Mouse (Mus musculus): ENCODE data around the gene Tmem100. TPM values are rescaled to one million over a fixed set of nuclear protein-coding genes. Genes with fewer than 3 reads are reported as not detected.

The Tmem100 gene
- polyA plus RNA-seq, 1 experiment from 2014 or later: 6.6 TPM

DNA sequence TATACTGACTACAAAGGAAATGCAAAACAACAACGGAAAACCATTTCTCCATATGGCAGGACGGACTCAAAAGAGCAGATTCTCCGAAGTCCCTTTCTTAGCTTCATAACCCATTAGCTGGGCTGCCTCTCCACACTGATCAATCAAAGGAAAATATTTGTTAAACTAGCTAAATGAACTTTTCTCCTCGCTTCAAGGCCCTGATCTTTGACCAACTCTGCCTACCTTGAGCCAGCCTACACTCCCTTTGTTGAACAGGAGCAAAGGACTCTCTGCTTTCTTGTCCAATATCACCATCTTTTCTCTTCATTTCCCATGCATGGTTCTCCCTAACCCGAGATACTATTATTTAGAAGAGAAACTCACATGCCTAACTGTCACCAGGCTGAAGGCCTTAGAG is 34.6 kb upstream of the Tmem100 start:
- Histone ChIP-seq H3K36me3 (ENCODE audit: control insufficient read depth, insufficient read depth, low read length) (no peaks in the 10 kb centered on the region), H3K9me3 (ENCODE audit: control insufficient read depth, low read length) (no peaks in the 10 kb centered on the region), H3K9ac (ENCODE audit: low read depth, low read length) (no peak overlapping the region), H3K27ac (ENCODE audit: low read depth, low read length) (no peak overlapping the region), H3K4me2 (replicated peaks; ENCODE audit: low read depth, low read length) (no peak overlapping the region), H3K27me3 (ENCODE audit: control insufficient read depth, insufficient read depth, low read length) (no peaks in the 10 kb centered on the region), H3K4me1 (replicated peaks; ENCODE audit: control insufficient read depth, insufficient read depth, low read length) (no peaks in the 10 kb centered on the region), H3K4me3 (ENCODE audit: low read depth, low read length) (no peak overlapping the region)
- ATAC-seq (ENCODE audit: low FRiP score) (no peak), DNase-seq (ENCODE audit: low spot score) (no peak)
- WGBS: 83% methylated on average over 5 of the region's 5 CpGs

DNA sequence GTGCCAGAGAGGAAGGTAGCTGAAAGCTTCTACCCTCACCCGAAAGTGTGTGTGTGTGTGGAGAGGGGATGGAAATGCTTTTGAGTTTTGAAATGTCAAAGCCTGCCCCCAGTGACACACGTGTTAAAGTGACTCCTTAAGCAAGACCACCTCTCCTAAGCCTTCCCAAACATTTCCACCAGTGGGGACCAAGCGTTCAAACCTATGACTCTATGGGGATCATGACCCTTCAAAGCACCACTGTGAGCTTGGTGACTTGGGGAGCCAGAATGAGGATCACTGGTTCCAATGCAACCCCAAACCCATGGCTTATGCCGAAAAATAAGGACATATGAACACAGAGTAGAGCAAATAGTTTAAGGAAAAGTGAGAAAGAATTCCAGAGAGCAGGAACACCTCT is 33.7 kb upstream of the Tmem100 start:
- DNase-seq (ENCODE audit: low spot score) (no peak), ATAC-seq (ENCODE audit: low FRiP score) (no peak)
- Histone ChIP-seq H3K27me3 (ENCODE audit: control insufficient read depth, insufficient read depth, low read length) (no peaks in the 10 kb centered on the region), H3K4me3 (ENCODE audit: low read depth, low read length) (no peak overlapping the region), H3K4me2 (replicated peaks; ENCODE audit: low read depth, low read length) (no peak overlapping the region), H3K4me1 (replicated peaks; ENCODE audit: control insufficient read depth, insufficient read depth, low read length) (no peaks in the 10 kb centered on the region), H3K36me3 (ENCODE audit: control insufficient read depth, insufficient read depth, low read length) (no peaks in the 10 kb centered on the region), H3K27ac (ENCODE audit: low read depth, low read length) (no peak overlapping the region), H3K9me3 (ENCODE audit: control insufficient read depth, low read length) (no peaks in the 10 kb centered on the region), H3K9ac (ENCODE audit: low read depth, low read length) (no peak overlapping the region)
- WGBS: 85% methylated on average over 4 of the region's 4 CpGs

DNA sequence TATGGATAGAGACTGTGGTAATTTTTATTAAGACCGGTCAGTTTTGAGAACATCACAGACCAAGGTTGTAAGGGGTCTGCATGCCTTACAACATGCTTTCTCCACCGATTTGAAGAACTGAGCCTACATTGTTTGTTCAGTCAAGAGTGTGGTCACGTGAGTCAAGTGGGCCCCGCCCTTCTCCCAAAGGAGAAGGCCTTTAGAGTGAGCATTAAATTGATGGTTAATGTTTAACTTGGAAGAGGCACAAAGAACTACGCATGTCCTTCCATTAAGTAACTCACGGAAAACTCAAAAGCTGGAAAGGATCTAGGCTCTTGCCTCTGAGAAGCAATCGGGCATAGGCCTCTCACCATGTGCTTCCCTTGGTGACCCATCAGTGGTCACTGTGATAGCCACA is 33.3 kb upstream of the Tmem100 start:
- H3K27ac ChIP-seq (ENCODE audit: low read depth, low read length): no peak overlapping the region
- H3K4me3 ChIP-seq (ENCODE audit: low read depth, low read length): no peak overlapping the region
- no peaks in the 10 kb centered on the region for H3K9me3 ChIP-seq (ENCODE audit: control insufficient read depth, low read length)
- DNase-seq (ENCODE audit: low spot score): no peak
- ATAC-seq (ENCODE audit: low FRiP score): no peak
- no peaks in the 10 kb centered on the region for H3K36me3 ChIP-seq (ENCODE audit: control insufficient read depth, insufficient read depth, low read length)
- H3K27me3 ChIP-seq (ENCODE audit: control insufficient read depth, insufficient read depth, low read length): no peaks in the 10 kb centered on the region
- 87% methylated on average over 7 of the region's 7 CpGs for WGBS
- H3K4me2 ChIP-seq (replicated peaks; ENCODE audit: low read depth, low read length): no peak overlapping the region
- no peaks in the 10 kb centered on the region for H3K4me1 ChIP-seq (replicated peaks; ENCODE audit: control insufficient read depth, insufficient read depth, low read length)
- H3K9ac ChIP-seq (ENCODE audit: low read depth, low read length): no peak overlapping the region

DNA sequence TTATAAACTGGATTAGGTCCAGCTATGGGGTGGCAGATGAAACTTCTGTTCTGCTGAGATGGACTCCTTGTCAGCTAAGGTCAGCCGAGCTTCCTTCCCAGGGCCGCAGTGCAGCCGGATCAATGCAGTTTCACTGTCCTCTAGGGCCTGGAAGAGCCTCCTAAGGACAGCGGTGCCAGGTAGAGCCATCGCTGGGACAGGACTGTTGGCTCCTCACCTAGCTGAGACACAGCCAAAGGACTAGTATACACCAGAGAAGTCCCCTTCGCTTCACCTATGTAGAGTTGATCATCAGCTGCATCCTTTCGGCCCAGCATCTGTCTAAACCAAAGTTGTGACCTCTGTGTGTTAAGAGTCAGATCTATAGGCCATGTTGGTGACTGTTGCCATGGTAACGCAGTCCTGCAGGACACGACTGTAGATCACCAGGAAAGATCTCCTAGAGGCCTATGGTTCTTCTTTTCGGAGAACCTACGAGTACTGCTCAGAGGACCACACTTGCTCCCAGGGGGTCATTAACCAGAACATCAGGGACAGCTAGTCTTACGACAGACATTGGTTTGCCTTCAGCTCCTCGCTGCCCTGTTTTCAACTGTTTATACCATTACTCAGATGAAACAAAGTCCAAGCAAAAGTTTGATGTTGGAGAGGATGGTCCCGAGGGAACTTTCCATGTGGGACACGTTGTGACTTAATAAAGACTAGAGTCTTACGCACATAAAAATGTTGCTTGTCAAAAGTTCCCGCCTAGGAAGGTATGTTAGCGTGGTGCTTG is 31.0 kb upstream of the Tmem100 start:
- no peak overlapping the region for H3K9ac ChIP-seq (ENCODE audit: low read depth, low read length)
- no peak overlapping the region for H3K4me3 ChIP-seq (ENCODE audit: low read depth, low read length)
- H3K9me3 ChIP-seq (ENCODE audit: control insufficient read depth, low read length): no peaks in the 10 kb centered on the region
- WGBS: 92% methylated on average over 18 of the region's 18 CpGs
- DNase-seq (ENCODE audit: low spot score) (no peak), ATAC-seq (ENCODE audit: low FRiP score) (no peak)
- no peaks in the 10 kb centered on the region for H3K27me3 ChIP-seq (ENCODE audit: control insufficient read depth, insufficient read depth, low read length)
- H3K36me3 ChIP-seq (ENCODE audit: control insufficient read depth, insufficient read depth, low read length): no peaks in the 10 kb centered on the region
- H3K4me2 ChIP-seq (replicated peaks; ENCODE audit: low read depth, low read length): no peak overlapping the region
- no peaks in the 10 kb centered on the region for H3K4me1 ChIP-seq (replicated peaks; ENCODE audit: control insufficient read depth, insufficient read depth, low read length)
- no peak overlapping the region for H3K27ac ChIP-seq (ENCODE audit: low read depth, low read length)

DNA sequence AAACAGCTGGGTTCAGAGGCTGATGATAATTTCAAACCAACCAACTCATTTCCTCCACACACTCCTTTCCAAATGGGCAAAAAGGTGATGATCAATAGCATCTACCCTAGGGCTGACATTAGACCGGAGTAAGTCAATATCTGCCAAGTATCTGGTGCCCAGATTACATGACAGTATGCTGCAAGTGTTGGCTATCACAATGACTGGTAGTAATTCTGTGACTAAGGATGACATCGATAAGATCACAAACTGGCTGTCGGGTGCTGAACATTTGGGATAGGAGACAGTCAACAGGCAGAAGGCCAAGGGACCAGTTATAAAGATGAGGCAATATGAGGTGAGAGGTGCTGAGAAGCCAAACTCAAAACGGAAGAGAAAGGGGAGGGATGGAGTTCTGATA is 29.5 kb upstream of the Tmem100 start:
- DNase-seq (ENCODE audit: low spot score) (no peak), ATAC-seq (ENCODE audit: low FRiP score) (no peak)
- WGBS: 94% methylated on average over 4 of the region's 4 CpGs
- no peaks in the 10 kb centered on the region for H3K27me3 ChIP-seq (ENCODE audit: control insufficient read depth, insufficient read depth, low read length)
- H3K4me2 ChIP-seq (replicated peaks; ENCODE audit: low read depth, low read length): no peak overlapping the region
- no peak overlapping the region for H3K9ac ChIP-seq (ENCODE audit: low read depth, low read length)
- no peaks in the 10 kb centered on the region for H3K4me1 ChIP-seq (replicated peaks; ENCODE audit: control insufficient read depth, insufficient read depth, low read length)
- no peak overlapping the region for H3K4me3 ChIP-seq (ENCODE audit: low read depth, low read length)
- no peak overlapping the region for H3K27ac ChIP-seq (ENCODE audit: low read depth, low read length)
- H3K36me3 ChIP-seq (ENCODE audit: control insufficient read depth, insufficient read depth, low read length): no peaks in the 10 kb centered on the region
- H3K9me3 ChIP-seq (ENCODE audit: control insufficient read depth, low read length): no peaks in the 10 kb centered on the region

DNA sequence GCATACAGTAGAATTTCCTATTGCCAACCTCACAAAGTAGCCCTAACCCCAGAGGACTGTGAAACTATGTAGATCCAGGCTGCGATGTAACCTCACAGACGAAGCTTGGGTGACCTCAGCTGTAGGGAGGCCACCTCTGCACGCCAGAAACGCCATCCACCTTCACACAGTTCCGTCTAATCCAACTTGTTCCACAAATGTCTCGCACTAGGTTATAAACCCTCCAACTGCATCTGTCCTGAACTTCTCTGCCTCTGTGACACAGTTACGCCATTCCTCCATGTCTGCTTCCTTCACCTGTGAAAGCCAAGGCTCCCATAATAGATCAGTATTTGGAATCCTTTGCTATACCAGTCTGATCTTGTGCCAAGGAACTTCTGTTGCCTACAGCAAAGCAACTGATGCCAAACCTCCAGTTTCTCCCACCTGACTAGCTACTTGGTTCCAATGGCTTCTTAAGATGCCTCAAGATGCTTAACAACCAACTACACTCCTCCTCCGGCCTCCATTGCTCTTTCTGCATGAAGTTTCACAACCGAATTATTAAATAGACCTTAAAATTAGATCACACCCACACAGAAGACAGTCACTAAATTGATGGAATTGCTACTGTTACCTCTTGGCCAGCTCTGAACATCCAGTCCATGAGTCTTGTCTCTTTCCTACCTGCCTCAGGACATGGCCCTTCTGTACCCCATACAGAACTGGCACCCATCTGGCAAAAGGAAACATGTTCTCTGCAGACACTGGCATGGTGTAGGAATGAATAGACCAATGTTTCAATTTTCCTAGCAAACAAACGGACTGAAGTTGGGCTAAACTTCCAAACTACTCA is 28.5 kb upstream of the Tmem100 start:
- H3K4me2 ChIP-seq (replicated peaks; ENCODE audit: low read depth, low read length): no peak overlapping the region; the same call in 1 of the 2 replicates
- DNase-seq (ENCODE audit: low spot score) (no peak), ATAC-seq (ENCODE audit: low FRiP score) (no peak)
- H3K4me3 ChIP-seq (ENCODE audit: low read depth, low read length): peak overlapping the region; percentile 37; the same call in 1 of the 2 replicates
- H3K9me3 ChIP-seq (ENCODE audit: control insufficient read depth, low read length): no peaks in the 10 kb centered on the region
- H3K27ac ChIP-seq (ENCODE audit: low read depth, low read length): no peak overlapping the region
- no peaks in the 10 kb centered on the region for H3K27me3 ChIP-seq (ENCODE audit: control insufficient read depth, insufficient read depth, low read length)
- no peak overlapping the region for H3K9ac ChIP-seq (ENCODE audit: low read depth, low read length)
- 83% methylated on average over 10 of the region's 10 CpGs for WGBS
- H3K36me3 ChIP-seq (ENCODE audit: control insufficient read depth, insufficient read depth, low read length): no peaks in the 10 kb centered on the region
- no peaks in the 10 kb centered on the region for H3K4me1 ChIP-seq (replicated peaks; ENCODE audit: control insufficient read depth, insufficient read depth, low read length)

DNA sequence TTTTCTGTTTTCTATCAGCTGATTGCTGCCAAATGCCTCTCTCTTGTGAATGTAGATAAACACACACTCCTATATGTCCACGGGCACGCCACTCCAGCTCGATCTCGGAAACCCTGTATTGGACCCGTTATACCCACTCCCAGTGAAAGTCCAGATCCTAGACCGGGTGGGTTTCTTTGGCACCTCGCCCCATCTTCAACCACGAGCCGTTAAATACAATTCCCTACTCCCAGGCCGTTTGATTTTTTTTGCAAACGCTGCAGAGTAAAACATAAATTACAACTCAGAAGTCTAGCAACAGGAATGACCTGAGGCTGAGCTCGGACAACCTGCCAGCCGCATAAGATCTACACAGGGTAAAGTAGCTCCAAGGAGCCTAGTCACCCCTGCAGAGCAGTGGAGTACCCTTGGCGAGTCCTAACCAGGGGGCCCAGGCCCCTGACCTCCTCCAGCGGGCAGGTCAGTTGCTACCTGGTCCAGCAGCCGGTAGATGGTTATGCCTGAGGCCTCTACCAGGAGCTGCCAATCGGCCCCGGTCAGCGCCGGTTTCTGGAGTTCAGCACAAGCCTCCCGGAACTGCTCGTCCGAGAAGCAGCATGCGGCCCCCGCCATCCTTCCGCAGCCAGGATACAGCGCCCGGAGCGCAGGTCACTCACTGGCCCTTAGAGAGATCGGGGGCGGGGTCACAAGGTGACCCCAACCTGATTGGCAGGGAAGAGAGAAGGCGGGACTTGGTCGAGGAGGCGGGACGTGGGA is 27.7 kb upstream of the Tmem100 start, which contains the start of gene Pctp:
TSS of gene Pctp (minus strand) at position 664 of the 756 bp plus-strand sequence.
- WGBS: 15% methylated on average over 35 of the region's 35 CpGs
- Histone ChIP-seq H3K36me3 (ENCODE audit: control insufficient read depth, insufficient read depth, low read length) (no peaks in the 10 kb centered on the region), H3K4me2 (replicated peaks; ENCODE audit: low read depth, low read length) (peak within 1 kb of the TSS; percentile 81), H3K9ac (ENCODE audit: low read depth, low read length) (peak within 1 kb of the TSS; percentile 50), H3K4me1 (replicated peaks; ENCODE audit: control insufficient read depth, insufficient read depth, low read length) (no peaks in the 10 kb centered on the region), H3K9me3 (ENCODE audit: control insufficient read depth, low read length) (no peaks in the 10 kb centered on the region), H3K4me3 (ENCODE audit: low read depth, low read length) (peak within 1 kb of the TSS; percentile 37), H3K27ac (ENCODE audit: low read depth, low read length) (no peak within 1 kb of the TSS), H3K27me3 (ENCODE audit: control insufficient read depth, insufficient read depth, low read length) (no peaks in the 10 kb centered on the region)
- peak; percentile 85 for DNase-seq (ENCODE audit: low spot score)
- peak; percentile 96 for ATAC-seq (ENCODE audit: low FRiP score)

DNA sequence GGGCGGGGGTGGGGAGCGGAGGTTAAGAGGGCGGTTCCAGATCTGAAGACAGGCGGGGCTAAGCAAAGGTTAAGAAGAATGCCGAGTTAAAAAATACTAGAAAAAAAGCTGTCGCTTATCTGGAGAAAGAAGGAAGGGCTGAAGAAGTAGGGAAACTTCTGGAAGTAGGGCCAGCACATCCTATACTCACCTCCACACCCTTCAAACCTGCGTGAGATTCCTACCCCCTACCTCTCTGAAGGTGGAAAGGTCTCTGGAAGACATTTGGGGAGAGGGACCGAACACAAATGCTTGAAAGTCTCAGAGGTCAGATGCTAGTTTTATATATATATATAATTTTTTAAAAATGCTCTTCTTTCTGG is 27.2 kb upstream of the Tmem100 start:
- Histone ChIP-seq H3K27ac (ENCODE audit: low read depth, low read length) (no peak overlapping the region), H3K4me1 (replicated peaks; ENCODE audit: control insufficient read depth, insufficient read depth, low read length) (no peaks in the 10 kb centered on the region), H3K9me3 (ENCODE audit: control insufficient read depth, low read length) (no peaks in the 10 kb centered on the region), H3K4me3 (ENCODE audit: low read depth, low read length) (peak overlapping the region; percentile 37), H3K36me3 (ENCODE audit: control insufficient read depth, insufficient read depth, low read length) (no peaks in the 10 kb centered on the region), H3K27me3 (ENCODE audit: control insufficient read depth, insufficient read depth, low read length) (no peaks in the 10 kb centered on the region), H3K9ac (ENCODE audit: low read depth, low read length) (peak overlapping the region; percentile 50; the same call in 1 of the 2 replicates), H3K4me2 (replicated peaks; ENCODE audit: low read depth, low read length) (peak overlapping the region; percentile 81)
- DNase-seq (ENCODE audit: low spot score) (no peak), ATAC-seq (ENCODE audit: low FRiP score) (peak; percentile 73)
- WGBS: 11% methylated on average over 8 of the region's 8 CpGs

Measured in hindbrain, embryonic 11.5 days (tissue).